Mouse (Mus musculus) heart, postnatal 36 days (tissue): ENCODE results near the gene Gdnf. TPM values are rescaled to one million over a fixed set of nuclear protein-coding genes. Genes with fewer than 3 reads are reported as not detected.

Source experiments
- DNase-seq, 2 experiments: peaks; one replicate each; pipeline ENCODE4 v3.0.0; 2021 to 2022
- intact Hi-C: fragments of 180-260 bp; cut with DNase I; formaldehyde crosslinking; loops from one replicate; pipeline ENCODE4 v1.15.1; 2025
- total RNA-seq, 2 experiments: library from RNA; stranded (reverse); gene quantifications; 2 replicates each; pipeline ENCODE4 v1.2.3; 2021

Gdnf gene
- total RNA-seq, 2 experiments from 2014 or later: 0.49 to 0.67 TPM

DNA sequence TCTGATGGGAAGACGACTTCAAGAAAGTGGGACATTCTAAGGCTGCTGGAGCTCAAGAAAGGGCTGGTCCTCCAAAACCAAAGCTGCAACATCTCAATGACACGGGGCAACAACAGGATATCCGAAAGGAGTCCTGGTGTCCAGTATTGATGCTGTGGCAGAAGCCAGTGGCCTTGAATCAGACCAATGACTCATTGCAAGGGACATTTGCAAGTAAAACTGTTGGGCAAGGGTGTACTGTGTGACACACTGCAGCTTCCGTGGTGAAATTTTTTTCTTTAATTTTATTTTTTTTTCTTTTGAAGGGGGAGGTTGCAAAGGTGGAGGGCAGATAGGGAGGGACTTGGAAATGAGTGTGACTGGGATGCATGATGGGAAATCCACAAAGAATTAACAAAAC is 31.8 kb downstream of the Gdnf start:
- intact Hi-C loops: no loop called here
- DNase-seq: no peak

- intact Hi-C loops: no loop called here
- peak; percentile 11 to 21 for DNase-seq
These were observed 46.8 kb downstream of the Gdnf start for GRCm38 (mm10) chr15:7857418-7857817.

DNA sequence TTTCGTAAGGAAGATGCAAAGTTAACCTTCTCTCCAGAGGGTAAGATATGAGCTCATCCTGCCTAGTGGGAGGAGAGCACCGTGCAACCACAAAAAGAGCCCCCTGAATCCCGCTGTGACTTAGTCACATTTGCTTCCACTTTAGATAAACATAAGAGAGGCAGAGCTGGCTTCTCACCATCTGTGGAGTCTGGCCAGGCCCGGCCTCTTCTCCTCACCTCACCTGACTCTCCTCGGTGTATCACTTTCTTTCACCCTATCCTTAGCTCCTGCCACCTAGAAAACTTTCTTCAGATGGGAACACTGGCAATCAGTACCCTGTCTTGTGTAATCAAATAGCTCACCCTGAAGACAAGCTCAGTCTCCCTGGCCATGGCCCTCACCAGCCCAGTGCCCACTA is 48.2 kb downstream of the Gdnf start:
- no peak for DNase-seq
- intact Hi-C loops: no loop called here

- intact Hi-C loops: no loop called here
- DNase-seq: no peak
These were observed 52.2 kb downstream of the Gdnf start for GRCm38 (mm10) chr15:7862890-7863289.

- intact Hi-C loops: no loop called here
- DNase-seq: no peak
These were observed 52.7 kb downstream of the Gdnf start for GRCm38 (mm10) chr15:7863328-7863727.

- intact Hi-C loops: no loop called here
- DNase-seq: no peak
These were observed 54.7 kb downstream of the Gdnf start for GRCm38 (mm10) chr15:7865305-7865704.

GRCm38 (mm10) chr15:7872473-7872872 is 61.8 kb downstream of the Gdnf start:
- intact Hi-C loops: no loop called here
- DNase-seq: no peak

DNA sequence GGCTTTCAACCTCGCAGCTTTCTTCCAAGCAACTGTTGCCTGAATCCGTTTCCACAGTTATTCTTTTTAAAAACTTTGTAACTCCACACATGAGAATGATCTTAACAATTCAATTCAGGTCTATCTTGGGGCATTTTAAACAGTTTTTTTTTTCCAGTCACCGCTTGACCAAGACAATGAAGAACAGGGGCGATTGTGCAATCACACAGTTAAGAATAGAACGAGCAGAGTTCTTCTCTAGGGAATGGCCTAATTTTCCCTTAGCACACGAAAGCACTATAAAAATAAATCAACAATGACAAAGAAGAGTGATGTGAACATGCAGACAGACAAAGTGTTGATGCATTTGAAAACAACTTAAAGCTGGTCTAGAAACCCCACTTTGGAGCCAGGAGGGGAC is 65.2 kb downstream of the Gdnf start:
- DNase-seq: no peak
- intact Hi-C loops: no loop called here

GRCm38 (mm10) chr15:7877560-7878467 is 67.2 kb downstream of the Gdnf start:
- intact Hi-C loops: no loop called here

DNA sequence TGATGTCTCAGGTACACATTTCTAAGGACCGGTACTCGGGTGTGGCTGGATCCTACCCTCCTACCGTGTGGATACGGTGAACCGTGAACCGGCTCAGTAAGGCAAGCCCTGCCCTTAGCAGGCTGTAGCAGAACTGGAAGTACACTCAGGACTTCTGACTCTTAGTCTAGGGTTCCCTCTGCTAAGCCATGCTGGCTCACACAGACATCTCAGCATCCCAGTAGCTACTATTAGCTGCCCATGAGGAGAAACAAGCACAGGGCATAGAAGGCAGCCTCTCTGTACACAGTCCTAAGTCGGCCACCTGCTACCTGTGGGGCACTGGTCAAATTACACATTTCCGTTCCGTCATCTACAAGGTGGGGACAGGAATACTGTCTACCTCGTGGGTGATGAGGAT is 68.2 kb downstream of the Gdnf start:
- intact Hi-C loops: no loop called here
- DNase-seq: no peak

More at GRCm38 (mm10) chr15:7877560-7878467, 67.2 kb downstream of the Gdnf start:
- no peak for DNase-seq

GRCm38 (mm10) chr15:7879956-7880355 is 69.3 kb downstream of the Gdnf start:
- intact Hi-C loops: no loop called here
- no peak for DNase-seq

DNA sequence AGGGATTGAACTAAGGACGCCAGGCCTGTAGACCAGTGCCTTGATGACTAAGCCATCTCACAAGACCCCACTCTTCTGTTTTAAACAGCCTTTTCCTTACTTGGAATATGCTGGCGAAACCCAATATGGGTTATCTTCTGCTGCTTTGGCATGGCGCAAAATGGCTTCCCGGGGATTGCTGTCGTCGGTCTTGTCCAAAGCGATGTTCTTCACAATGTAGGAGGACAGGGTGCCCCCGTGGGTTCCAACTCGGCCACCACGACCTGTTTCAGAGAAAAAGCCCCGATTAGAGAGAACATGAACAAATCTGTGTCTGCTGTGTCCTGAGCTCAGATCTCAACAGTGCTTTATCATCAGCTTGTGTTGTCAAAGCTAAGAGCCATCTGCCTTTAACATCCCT is 73.5 kb downstream of the Gdnf start:
- no peak for DNase-seq
- intact Hi-C loops: no loop called here

- intact Hi-C loops: no loop called here
- DNase-seq: no peak
These were observed 74.5 kb downstream of the Gdnf start for GRCm38 (mm10) chr15:7885106-7885505.

- intact Hi-C loops: no loop called here
- no peak for DNase-seq
These were observed 75.9 kb downstream of the Gdnf start for GRCm38 (mm10) chr15:7886591-7886990.
